Mouse (Mus musculus) kidney, adult 11 months (tissue): ENCODE results near the gene Sly.
"Not testable (repeated sequence)": the region's sequence is repeated elsewhere in the genome, so short reads cannot be mapped to it uniquely, and the experiment has no call there.

Experiments used
- DNase-seq: peaks from one replicate; pipeline ENCODE4 v3.0.0; 2022

The Sly gene

GRCm38 (mm10) chrY:57186888-57187287 is at the start of gene Sly:
Gene Sly, plus strand, starts transcription at chrY:57187188.
- not testable (repeated sequence) for DNase-seq
